Mouse (Mus musculus) lung, postnatal 0 days (tissue): Measurements from ENCODE around the gene Mnat1. TPM values are rescaled to one million over a fixed set of nuclear protein-coding genes. Genes with fewer than 3 reads are reported as not detected.

ENCODE experiments used
- ATAC-seq: fragments of 200-750 bp; cut with Nextera tagmentation; 2 replicates; pipeline ENCODE4 v1.8.0; 2017; ENCODE audit warnings: moderate library complexity
- DNase-seq: peaks from one replicate; pipeline ENCODE4 v3.0.0-alpha.2; 2016; ENCODE audit warnings: low spot score
- H3K27ac ChIP-seq: fragments of 300-500 bp; sonication (generic); 2 replicates; pipeline ENCODE4 v1.5.1; 2014; ENCODE audit warnings: antibody characterized with exemption, mild to moderate bottlenecking, low read length, mixed read lengths
- H3K27me3 ChIP-seq: fragments of 300-500 bp; sonication (generic); replicated peaks from 2 replicates; pipeline ENCODE4 v1.6.1; 2014; ENCODE audit warnings: low read length, mixed read lengths; ENCODE audit not compliant: insufficient read depth
- H3K36me3 ChIP-seq: fragments of 300-500 bp; sonication (generic); 2 replicates; pipeline ENCODE4 v1.6.1; 2014; ENCODE audit warnings: low read length, mixed read lengths; ENCODE audit not compliant: insufficient read depth
- H3K4me1 ChIP-seq: fragments of 300-500 bp; sonication (generic); 2 replicates; pipeline ENCODE4 v1.6.1; 2014; ENCODE audit warnings: antibody characterized with exemption, low read depth, low read length, mixed read lengths; ENCODE audit not compliant: insufficient read depth
- H3K4me2 ChIP-seq: fragments of 300-500 bp; sonication (generic); replicated peaks from 2 replicates; pipeline ENCODE4 v1.6.1; 2014; ENCODE audit warnings: low read depth, mild to moderate bottlenecking, low read length, moderate library complexity, mixed read lengths
- H3K4me3 ChIP-seq: fragments of 300-500 bp; sonication (generic); 2 replicates; pipeline ENCODE4 v1.5.1; 2014; ENCODE audit warnings: low read depth, low read length
- H3K9ac ChIP-seq: fragments of 300-500 bp; sonication (generic); replicated peaks from 2 replicates; pipeline ENCODE4 v1.6.1; 2014; ENCODE audit warnings: low read depth, mild to moderate bottlenecking
- H3K9me3 ChIP-seq: fragments of 300-500 bp; sonication (generic); 2 replicates; pipeline ENCODE4 v1.6.1; 2016; ENCODE audit warnings: low read length, mixed read lengths
- CTCF ChIP-seq: IDR thresholded peaks from 2 replicates; pipeline ENCODE4 v1.5.1; 2016; ENCODE audit warnings: antibody characterized with exemption, mild to moderate bottlenecking
- EP300 ChIP-seq: IDR thresholded peaks from 2 replicates; pipeline ENCODE4 v1.6.1; 2016; ENCODE audit warnings: antibody characterized with exemption, mild to moderate bottlenecking, control low read depth
- WGBS: fragments of 180-500 bp; shearing (Covaris S2); extraction: QIAGEN DNeasy Blood & Tissue Kit; methylation state at CpG from one replicate; pipeline ENCODE4 v1.1.7; 2014; 5-methylcytosine and 5-hydroxymethylcytosine counted together
- polyA plus RNA-seq: library from polyadenylated mRNA; unstranded; fragments of >200 nt; fragmentation: Nextera tagmentation; extraction: Ambion mirVana; gene quantifications from 2 replicates; pipeline ENCODE4 v1.2.1, GENCODE M21; 2015

The Mnat1 gene
- polyA plus RNA-seq, 1 experiment from 2014 or later = 25.8 TPM

DNA sequence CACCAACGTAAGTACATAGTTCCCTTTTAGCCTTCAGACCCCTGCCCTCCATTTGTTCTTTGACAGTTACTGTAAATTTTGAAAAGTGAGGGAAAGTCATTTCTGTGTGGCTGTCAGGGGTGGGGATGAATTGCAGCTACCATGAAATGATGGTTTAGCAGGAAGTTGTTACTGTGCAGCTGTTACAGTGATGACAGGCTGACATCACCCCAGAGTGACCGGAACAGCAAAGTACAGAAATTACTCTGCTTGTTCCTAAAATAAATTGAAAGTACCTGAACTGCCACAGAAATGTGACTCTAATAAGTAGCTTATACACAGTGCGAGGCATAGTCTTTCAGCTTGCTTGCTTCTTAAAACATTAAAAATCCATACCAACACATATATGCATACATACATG lies 86.9 kb downstream of the Mnat1 start:
- DNase-seq = peak; percentile 20
- Histone ChIP-seq H3K4me3 (no peak overlapping the region), H3K27me3 (no peaks in the 10 kb centered on the region), H3K9ac (no peak overlapping the region), H3K4me1 (0 out of 2 replicates have a peak, but pooled peaks cover 4% of the 10 kb centered on the region), H3K9me3 (no peaks in the 10 kb centered on the region), H3K36me3 (no peaks in the 10 kb centered on the region), H3K27ac (no peak overlapping the region), H3K4me2 (no peak overlapping the region)
- TF ChIP-seq EP300 (no peak), CTCF (no peak)
- ATAC-seq = no peak
- 57% methylated on average over 3 of the region's 3 CpGs for WGBS

GRCm38 (mm10) chr12:73215773-73216172 lies 92.3 kb downstream of the Mnat1 start:
- ATAC-seq (no peak), DNase-seq (no peak)
- 81% methylated on average over 5 of the region's 5 CpGs for WGBS
- Histone ChIP-seq H3K9me3 (no peaks in the 10 kb centered on the region), H3K9ac (no peak overlapping the region), H3K27me3 (no peaks in the 10 kb centered on the region), H3K4me1 (no peaks in the 10 kb centered on the region), H3K4me2 (no peak overlapping the region), H3K4me3 (no peak overlapping the region), H3K36me3 (peaks cover 5% of the 10 kb centered on the region; the same call in 1 of the 2 replicates), H3K27ac (no peak overlapping the region)
- no peak for TF ChIP-seq CTCF
- no peak for TF ChIP-seq EP300

DNA sequence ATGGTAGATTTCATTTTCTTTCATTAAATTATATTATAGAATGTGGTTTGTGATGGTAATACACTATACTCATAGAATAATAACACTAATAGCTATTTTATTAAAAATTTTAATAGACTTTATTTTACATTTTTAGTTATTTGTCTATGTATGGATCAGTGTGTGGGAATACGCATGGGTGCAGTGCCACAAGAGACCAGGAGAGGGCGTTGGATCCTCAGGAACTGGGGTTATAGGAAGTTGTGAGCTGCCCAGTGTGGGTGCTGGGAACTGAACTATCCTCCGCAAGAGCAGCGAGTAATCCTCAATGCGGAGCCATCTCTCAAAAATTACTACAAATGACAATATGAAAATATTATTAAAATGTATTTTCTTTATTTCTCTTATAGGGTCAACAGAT lies 95.1 kb downstream of the Mnat1 start:
- Histone ChIP-seq H3K4me3 (no peak overlapping the region), H3K9ac (no peak overlapping the region), H3K9me3 (no peaks in the 10 kb centered on the region), H3K27me3 (no peaks in the 10 kb centered on the region), H3K4me1 (no peaks in the 10 kb centered on the region), H3K36me3 (peaks cover 5% of the 10 kb centered on the region; the same call in 1 of the 2 replicates), H3K4me2 (no peak overlapping the region), H3K27ac (no peak overlapping the region)
- 89% methylated on average over 5 of the region's 5 CpGs for WGBS
- DNase-seq (no peak), ATAC-seq (no peak)
- peak; percentile 28; the same call in 1 of the 2 replicates for TF ChIP-seq CTCF
- TF ChIP-seq EP300 = no peak

GRCm38 (mm10) chr12:73221235-73221634 lies 97.7 kb downstream of the Mnat1 start:
- TF ChIP-seq CTCF (no peak), EP300 (no peak)
- H3K9me3 ChIP-seq = no peaks in the 10 kb centered on the region
- H3K27me3 ChIP-seq = no peaks in the 10 kb centered on the region
- no peaks in the 10 kb centered on the region for H3K4me1 ChIP-seq
- DNase-seq (no peak), ATAC-seq (no peak)
- H3K36me3 ChIP-seq = peaks cover 5% of the 10 kb centered on the region; the same call in 1 of the 2 replicates
- 67% methylated on average over 3 of the region's 3 CpGs for WGBS
- no peak overlapping the region for H3K4me2 ChIP-seq
- H3K4me3 ChIP-seq = no peak overlapping the region
- H3K27ac ChIP-seq = no peak overlapping the region
- no peak overlapping the region for H3K9ac ChIP-seq

DNA sequence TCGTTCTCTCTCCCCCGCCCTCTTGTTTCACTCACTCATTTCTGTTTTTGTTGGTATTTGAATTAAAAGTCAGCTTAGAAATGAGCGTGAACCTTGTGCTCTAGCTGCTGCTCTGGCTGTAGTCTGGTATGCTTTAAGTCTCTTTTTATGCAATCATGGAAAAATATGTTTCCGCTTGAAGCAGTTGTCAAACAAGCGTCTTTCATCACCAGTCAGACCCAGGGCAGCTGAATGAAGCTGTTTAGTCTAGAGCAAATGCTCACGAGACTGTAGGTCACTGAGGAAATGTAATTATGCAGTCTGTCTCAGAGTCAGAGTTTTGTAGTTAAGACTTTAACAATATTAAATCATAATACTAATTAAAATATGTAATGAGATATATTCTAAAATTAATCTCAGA lies 100.4 kb downstream of the Mnat1 start:
- H3K9me3 ChIP-seq = no peaks in the 10 kb centered on the region
- H3K27me3 ChIP-seq = no peaks in the 10 kb centered on the region
- TF ChIP-seq CTCF = no peak
- TF ChIP-seq EP300 = no peak
- H3K9ac ChIP-seq = no peak overlapping the region
- H3K4me3 ChIP-seq = no peak overlapping the region
- WGBS = 45% methylated on average over 6 of the region's 6 CpGs
- no peak overlapping the region for H3K4me2 ChIP-seq
- no peak overlapping the region for H3K27ac ChIP-seq
- DNase-seq (peak; percentile 85), ATAC-seq (peak; percentile 80)
- H3K4me1 ChIP-seq = no peaks in the 10 kb centered on the region
- peaks cover 4% of the 10 kb centered on the region; the same call in 1 of the 2 replicates for H3K36me3 ChIP-seq

- no peak overlapping the region for H3K4me3 ChIP-seq
- 95% methylated on average over 3 of the region's 3 CpGs for WGBS
- H3K4me2 ChIP-seq = no peak overlapping the region
- no peak for DNase-seq
- no peak for TF ChIP-seq EP300
- TF ChIP-seq CTCF = no peak
- H3K27me3 ChIP-seq = no peaks in the 10 kb centered on the region
- H3K4me1 ChIP-seq = no peaks in the 10 kb centered on the region
- H3K27ac ChIP-seq = no peak overlapping the region
- H3K9me3 ChIP-seq = no peaks in the 10 kb centered on the region
- ATAC-seq = no peak
- H3K36me3 ChIP-seq = no peaks in the 10 kb centered on the region
- H3K9ac ChIP-seq = no peak overlapping the region
Observed at GRCm38 (mm10) chr12:73228427-73228826, 104.9 kb downstream of the Mnat1 start.

GRCm38 (mm10) chr12:73230196-73230595 lies 106.7 kb downstream of the Mnat1 start:
- no peak overlapping the region for H3K27ac ChIP-seq
- no peak overlapping the region for H3K4me2 ChIP-seq
- TF ChIP-seq CTCF (no peak), EP300 (no peak)
- no peaks in the 10 kb centered on the region for H3K4me1 ChIP-seq
- no peak for DNase-seq
- no peak overlapping the region for H3K4me3 ChIP-seq
- H3K36me3 ChIP-seq = no peaks in the 10 kb centered on the region
- ATAC-seq = no peak
- no peak overlapping the region for H3K9ac ChIP-seq
- no peaks in the 10 kb centered on the region for H3K27me3 ChIP-seq
- no peaks in the 10 kb centered on the region for H3K9me3 ChIP-seq
